Mouse (Mus musculus): ENCODE results near the gene Cped1.
"Not testable (repeated sequence)": the region's sequence is repeated elsewhere in the genome, so short reads cannot be mapped to it uniquely, and the experiment has no call there.

Gene Cped1

DNA sequence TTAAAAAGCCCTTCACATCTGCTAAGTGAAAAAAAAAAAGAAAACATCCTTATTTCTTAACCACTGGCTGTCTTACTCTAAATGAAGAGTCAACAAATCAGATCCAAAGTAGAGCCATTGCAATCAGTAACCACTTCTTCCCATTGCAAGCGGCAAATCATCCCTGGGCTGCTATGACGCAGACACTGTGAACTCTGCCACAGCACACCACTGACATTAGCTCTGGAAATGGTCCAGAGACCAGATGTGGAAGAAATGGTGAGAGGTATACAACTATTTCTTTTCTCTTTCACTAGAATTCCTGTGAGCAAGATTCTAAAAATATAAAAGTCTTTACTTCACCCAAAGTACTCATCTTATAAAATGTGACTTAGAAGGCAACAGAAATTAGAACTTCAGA lies 261.0 kb downstream of the Cped1 start:
- no peak for DNase-seq

GRCm38 (mm10) chr6:22258784-22259183 lies 273.1 kb downstream of the Cped1 start:
- DNase-seq = no peak

- no peak for DNase-seq
Observed at GRCm38 (mm10) chr6:22262519-22262918, 276.8 kb downstream of the Cped1 start.

GRCm38 (mm10) chr6:22264094-22264493 lies 278.4 kb downstream of the Cped1 start:
- DNase-seq = not testable (repeated sequence)

- DNase-seq = no peak
Observed at GRCm38 (mm10) chr6:22266018-22266417, 280.3 kb downstream of the Cped1 start.

- DNase-seq = no peak
Observed at GRCm38 (mm10) chr6:22267807-22268667, 282.3 kb downstream of the Cped1 start.

GRCm38 (mm10) chr6:22268677-22269076 lies 283.0 kb downstream of the Cped1 start:
- no peak for DNase-seq

- no peak for DNase-seq
Observed at GRCm38 (mm10) chr6:22269840-22270521, 284.3 kb downstream of the Cped1 start.

- no peak for DNase-seq
Observed at GRCm38 (mm10) chr6:22277941-22278340, 292.2 kb downstream of the Cped1 start.

DNA sequence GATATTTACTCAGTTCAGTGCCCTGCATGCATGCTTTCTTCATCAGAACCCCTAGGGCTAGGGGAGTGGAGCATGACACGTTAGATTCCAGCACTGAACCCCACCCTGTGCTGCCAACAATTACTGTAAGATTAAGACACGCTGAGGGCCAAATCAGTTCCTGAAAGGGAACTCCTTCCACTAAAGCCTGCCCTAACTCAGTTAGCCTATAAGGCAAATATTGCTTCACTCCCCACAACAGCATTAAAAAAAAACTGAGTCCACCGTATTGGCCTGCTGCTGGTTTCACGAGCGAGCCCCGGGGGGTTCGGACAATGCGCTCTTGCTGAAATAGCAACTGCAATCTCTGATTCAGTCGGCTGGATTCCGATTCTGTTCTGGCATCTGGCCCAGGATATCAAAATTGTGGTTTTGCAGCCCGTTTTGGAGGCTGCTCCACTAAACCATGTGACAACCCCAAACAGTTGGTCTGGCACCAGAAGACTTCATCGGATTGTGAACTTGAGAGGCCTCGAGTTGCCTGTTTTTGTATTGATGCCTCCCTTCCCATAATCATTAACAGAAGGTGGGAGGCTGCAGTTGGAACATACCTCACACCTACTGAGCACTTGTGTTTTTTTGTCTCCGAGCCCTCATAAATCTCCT lies 294.6 kb downstream of the Cped1 start:
- peak; percentile 76 to 81 for DNase-seq

GRCm38 (mm10) chr6:22282405-22282804 lies 296.7 kb downstream of the Cped1 start:
- DNase-seq = no peak

DNA sequence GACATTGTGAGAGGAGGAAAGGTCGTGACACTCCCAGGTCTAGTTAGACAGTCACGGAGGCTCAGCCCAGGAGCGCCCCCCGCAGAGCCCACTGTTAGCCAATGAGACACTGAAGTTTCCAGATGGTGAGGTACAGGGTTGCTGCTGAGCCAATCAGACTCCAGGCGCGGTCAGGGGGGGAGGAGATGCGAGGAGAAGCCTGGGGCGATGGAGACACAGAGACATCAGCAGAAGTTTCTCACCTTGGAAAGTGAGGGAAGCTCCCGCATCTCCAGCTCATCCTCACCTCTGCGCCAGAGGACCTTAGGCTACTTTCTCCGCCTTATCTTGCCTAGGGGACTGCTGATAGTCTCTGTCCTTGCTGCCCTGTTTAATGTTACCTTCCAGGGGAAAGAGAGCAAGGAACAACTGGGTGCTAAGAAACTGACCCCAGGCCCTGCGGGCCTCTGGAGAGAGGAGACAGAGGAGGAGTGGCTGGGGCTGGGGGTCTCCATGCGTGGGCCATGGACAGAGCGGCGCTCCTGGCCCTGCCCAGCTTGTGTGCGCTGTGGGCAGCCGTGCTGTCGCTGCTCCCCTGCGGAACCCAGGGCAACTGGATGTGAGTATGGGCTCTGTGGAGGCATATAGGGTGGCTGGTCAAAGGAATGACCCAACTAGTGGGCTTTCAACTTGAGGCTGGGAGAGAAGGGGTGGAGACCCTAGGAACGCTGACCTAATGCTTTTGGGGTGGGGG lies 302.5 kb downstream of the Cped1 start, which contains the start of gene Wnt16:
Gene Wnt16 (plus strand): TSS at position 224 of the 733 bp plus-strand sequence.
- DNase-seq = peak; percentile 62 to 73

- peak; percentile 65 to 70 for DNase-seq
Observed at GRCm38 (mm10) chr6:22288737-22289460, 303.2 kb downstream of the Cped1 start.

- no peak for DNase-seq
Observed at GRCm38 (mm10) chr6:22289461-22290021, 303.8 kb downstream of the Cped1 start.

- DNase-seq = peak in 1 of 2 experiments; percentile 13
Observed at GRCm38 (mm10) chr6:22290790-22291189, 305.1 kb downstream of the Cped1 start.

GRCm38 (mm10) chr6:22292056-22292455 lies 306.3 kb downstream of the Cped1 start:
- DNase-seq = no peak

GRCm38 (mm10) chr6:22293922-22294321 lies 308.2 kb downstream of the Cped1 start:
- no peak for DNase-seq

DNA sequence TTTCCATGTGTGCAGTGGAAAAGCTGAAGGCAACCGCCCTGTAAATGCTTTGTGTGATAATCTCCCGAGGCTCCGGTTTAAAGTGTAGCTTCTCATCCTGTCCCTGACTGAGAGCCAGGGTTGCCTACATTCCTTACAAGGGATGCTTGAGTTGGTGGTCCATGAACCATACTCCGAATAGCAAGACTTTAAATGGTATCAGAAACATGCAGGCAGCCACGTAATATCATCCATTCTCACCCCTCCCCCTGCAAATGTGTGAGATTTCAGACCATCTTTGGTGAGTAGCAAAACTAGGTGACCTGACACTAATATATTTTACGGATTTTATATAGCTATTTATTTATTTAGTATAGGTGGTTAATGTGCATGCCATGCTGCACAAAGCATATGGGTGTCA lies 311.3 kb downstream of the Cped1 start:
- DNase-seq = no peak

- DNase-seq = no peak
Observed at GRCm38 (mm10) chr6:22298059-22298458, 312.3 kb downstream of the Cped1 start.
